Mouse (Mus musculus) liver, embryonic 14.5 days (tissue): ENCODE data around the gene Nisch. TPM values are rescaled to one million over a fixed set of nuclear protein-coding genes. Genes with fewer than 3 reads are reported as not detected.
A peak's percentile ranks its signal among the peaks of the same experiment; 100 is the strongest.

Experiments
- ATAC-seq: fragments of 200-750 bp; cut with Nextera tagmentation; 2 replicates; pipeline ENCODE4 v1.8.0; 2017; ENCODE audit warnings: moderate number of reproducible peaks, mild to moderate bottlenecking, moderate library complexity; ENCODE audit not compliant: insufficient read depth
- DNase-seq, 3 experiments: peaks; one replicate each; pipeline ENCODE4 v3.0.0-alpha.2; 2012 to 2013; ENCODE audit warnings: low read depth in 3 of 3, low spot score in 3 of 3
- H3K27ac ChIP-seq: fragments of 300-500 bp; sonication (generic); 2 replicates; pipeline ENCODE4 v1.5.1; 2014; ENCODE audit warnings: moderate library complexity, mild to moderate bottlenecking, control low read depth, inconsistent platforms
- H3K27me3 ChIP-seq: fragments of 300-500 bp; sonication (generic); 2 replicates; pipeline ENCODE4 v1.6.1; 2014; ENCODE audit warnings: mild to moderate bottlenecking, low read length, moderate library complexity; ENCODE audit not compliant: control insufficient read depth, insufficient read depth
- H3K36me3 ChIP-seq: fragments of 300-500 bp; sonication (generic); replicated peaks from 2 replicates; pipeline ENCODE4 v1.6.1; 2014; ENCODE audit warnings: low read depth; ENCODE audit not compliant: control insufficient read depth, insufficient read depth
- H3K4me1 ChIP-seq, 2 experiments: fragments of 200-500 bp in 1 of 2; fragments of 300-500 bp in 1 of 2; sonication (generic) in 1 of 2; replicated peaks; 2 replicates each; pipeline ENCODE4 v1.6.1; 2012 to 2014; ENCODE audit warnings: antibody characterized with exemption in 1 of 2, inconsistent platforms in 1 of 2, low read length in 1 of 2; ENCODE audit not compliant: control insufficient read depth in 2 of 2, insufficient read depth in 2 of 2
- H3K4me2 ChIP-seq: fragments of 300-500 bp; sonication (generic); 2 replicates; pipeline ENCODE4 v1.6.1; 2014; ENCODE audit warnings: low read depth, mild to moderate bottlenecking, control low read depth, moderate library complexity
- H3K4me3 ChIP-seq, 2 experiments: fragments of 200-500 bp in 1 of 2; fragments of 300-500 bp in 1 of 2; sonication (generic) in 1 of 2; 2 replicates each; pipeline ENCODE4 v1.5.1; 2012 to 2014; ENCODE audit warnings: low read depth in 2 of 2, low read length in 2 of 2, mild to moderate bottlenecking in 2 of 2, control low read depth in 1 of 2, inconsistent platforms in 1 of 2, moderate library complexity in 1 of 2; ENCODE audit not compliant: insufficient read depth in 1 of 2
- H3K9ac ChIP-seq: fragments of 300-500 bp; sonication (generic); replicated peaks from 2 replicates; pipeline ENCODE4 v1.6.1; 2014; ENCODE audit warnings: mild to moderate bottlenecking, control low read depth, moderate library complexity
- H3K9me3 ChIP-seq: fragments of 300-500 bp; sonication (generic); 2 replicates; pipeline ENCODE4 v1.6.1; 2016; ENCODE audit warnings: low read length, mixed read lengths; ENCODE audit not compliant: control insufficient read depth
- CTCF ChIP-seq: IDR thresholded peaks from 2 replicates; pipeline ENCODE4 v1.5.1; 2016; ENCODE audit warnings: antibody characterized with exemption, low read depth, control low read depth
- EP300 ChIP-seq: IDR thresholded peaks from 2 replicates; pipeline ENCODE4 v1.6.1; 2016; ENCODE audit warnings: antibody characterized with exemption, low read depth
- WGBS: fragments of 180-500 bp; shearing (Covaris S2); extraction: QIAGEN DNeasy Blood & Tissue Kit; methylation state at CpG from one replicate; pipeline ENCODE4 v1.1.7; 2014; ENCODE audit not compliant: insufficient replicate concordance; 5-methylcytosine and 5-hydroxymethylcytosine counted together
- polyA plus RNA-seq, 2 experiments: library from polyadenylated mRNA; depleted of rRNA in 1 of 2; stranded (reverse) in 1 of 2; unstranded in 1 of 2; fragments of >200 nt; fragmentation: Nextera tagmentation in 1 of 2; extraction: Ambion mirVana in 1 of 2; gene quantifications; 2 replicates each; pipeline versions ENCODE4 v1.2.1 to v1.2.3; 2012 to 2014

Nisch gene
- polyA plus RNA-seq, 2 experiments: 50.3 to 71.1 TPM

DNA sequence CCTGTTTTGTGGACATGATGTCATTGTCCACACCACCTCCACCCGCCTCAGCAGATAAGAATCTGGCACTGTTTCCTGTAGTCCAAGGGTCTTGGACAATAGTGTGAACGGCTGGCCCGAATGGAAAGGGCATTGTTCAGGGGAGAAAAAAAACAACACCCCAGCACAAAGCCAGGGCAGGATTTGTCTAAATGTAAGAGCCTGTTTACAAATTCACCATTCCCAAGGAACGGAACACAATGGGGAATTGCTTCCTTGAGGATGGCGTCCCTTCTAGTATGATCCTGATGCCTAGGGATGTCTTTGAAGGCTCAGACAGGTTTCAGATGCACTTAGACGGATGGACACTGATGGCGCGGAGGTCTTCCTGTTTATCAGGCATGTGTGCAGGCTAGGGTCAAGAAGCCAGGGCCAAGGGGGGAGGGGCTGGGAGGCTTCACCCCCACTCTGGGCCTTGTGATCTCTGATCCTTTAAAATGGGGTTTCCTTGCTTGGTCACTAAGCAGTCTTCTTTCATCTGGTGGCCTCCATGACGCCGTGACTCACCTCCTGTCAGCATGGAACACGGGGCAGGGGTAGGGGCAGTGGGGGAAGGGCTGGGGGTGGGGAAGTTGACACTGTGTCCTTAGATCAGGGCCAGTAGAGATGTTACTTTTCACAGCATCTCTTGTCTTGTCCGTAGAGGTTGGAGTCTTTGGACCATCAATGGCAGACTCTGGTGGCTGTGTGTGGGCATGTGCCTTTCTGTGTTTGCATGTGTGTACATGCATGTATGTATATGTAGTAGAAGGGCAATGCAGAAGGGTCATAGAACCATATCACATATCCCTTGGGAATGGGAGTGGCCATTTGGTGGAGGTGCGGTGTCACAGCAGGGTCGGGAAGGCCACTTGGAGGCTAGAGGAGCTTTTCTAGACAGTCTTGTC lies 16.6 kb upstream of the Nisch start:
- ATAC-seq (no peak), DNase-seq (no peak)
- no peaks in the 10 kb centered on the region; the same call in 1 of the 2 replicates for H3K27me3 ChIP-seq
- no peaks in the 10 kb centered on the region for H3K9me3 ChIP-seq
- no peak overlapping the region for H3K27ac ChIP-seq
- WGBS: 47% methylated on average over 14 of the region's 14 CpGs
- no peak overlapping the region for H3K9ac ChIP-seq
- H3K4me2 ChIP-seq: no peak overlapping the region
- H3K36me3 ChIP-seq: no peaks in the 10 kb centered on the region
- no peak overlapping the region for H3K4me3 ChIP-seq
- TF ChIP-seq CTCF (no peak), EP300 (no peak)
- peaks cover 0 to 5% of the 10 kb centered on the region in 2 experiments; a peak in 1 of 4 replicates for H3K4me1 ChIP-seq

DNA sequence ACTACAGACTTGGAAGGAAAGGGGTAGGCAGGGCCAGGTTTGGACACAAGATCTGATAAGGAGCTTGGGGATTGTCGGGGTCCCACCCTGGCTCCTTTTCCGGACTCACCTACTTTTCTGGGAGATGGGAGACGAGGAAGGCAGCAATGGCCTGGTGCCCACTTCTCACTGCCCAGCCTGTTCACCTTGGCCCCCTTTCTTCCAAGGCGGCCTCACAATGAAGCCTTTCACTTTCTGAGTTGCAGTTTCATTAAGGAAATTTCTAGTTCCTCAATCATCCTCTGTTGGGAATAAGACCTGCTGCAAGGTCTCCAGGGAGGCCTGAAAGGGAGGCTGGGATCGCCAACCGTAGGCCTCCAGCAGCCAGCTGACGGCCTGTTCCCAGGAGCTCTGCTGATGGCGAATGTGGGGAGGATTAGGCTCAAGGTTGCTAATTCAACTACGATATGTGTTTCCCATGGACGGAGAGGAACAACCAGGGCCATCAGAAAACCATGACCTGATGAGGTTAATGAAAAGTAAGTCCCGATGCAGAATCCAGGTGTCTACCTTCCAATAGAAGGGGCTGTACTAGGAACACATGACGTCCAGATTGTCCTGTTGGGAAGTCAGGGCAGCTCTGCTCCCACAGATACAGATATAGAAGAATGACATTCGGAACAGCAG lies 15.8 kb upstream of the Nisch start:
- Histone ChIP-seq H3K9me3 (no peaks in the 10 kb centered on the region), H3K27ac (no peak overlapping the region), H3K4me1 (peaks cover 0 to 7% of the 10 kb centered on the region in 2 experiments; a peak in 2 of 4 replicates), H3K27me3 (no peaks in the 10 kb centered on the region; the same call in 1 of the 2 replicates), H3K36me3 (no peaks in the 10 kb centered on the region), H3K9ac (no peak overlapping the region), H3K4me2 (no peak overlapping the region), H3K4me3 (no peak overlapping the region)
- ATAC-seq (no peak), DNase-seq (no peak)
- 51% methylated on average over 13 of the region's 13 CpGs for WGBS
- no peak for TF ChIP-seq CTCF

DNA sequence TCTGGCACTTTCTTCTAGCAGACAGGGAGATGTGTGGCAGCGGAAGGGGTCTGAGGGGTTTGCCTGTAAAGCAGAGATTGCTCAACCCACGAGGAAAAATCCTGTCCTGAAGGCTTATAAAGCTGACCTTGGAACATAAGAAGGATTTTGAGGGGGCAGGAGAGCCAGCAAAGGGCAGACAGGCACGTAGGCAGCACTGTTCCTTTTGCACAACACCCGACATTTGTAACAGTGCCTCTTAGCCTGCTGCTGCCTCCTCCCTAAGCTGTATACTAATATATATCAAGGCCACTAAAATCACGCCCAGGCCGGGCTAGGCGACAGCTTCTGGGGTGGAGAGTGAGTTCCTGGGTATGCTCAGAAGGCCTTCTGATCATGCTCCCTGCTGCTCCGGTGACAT lies 13.7 kb upstream of the Nisch start:
- no peak overlapping the region for H3K4me2 ChIP-seq
- peaks cover 0 to 7% of the 10 kb centered on the region in 2 experiments; a peak in 2 of 4 replicates for H3K4me1 ChIP-seq
- H3K36me3 ChIP-seq: no peaks in the 10 kb centered on the region
- H3K27ac ChIP-seq: no peak overlapping the region
- H3K27me3 ChIP-seq: no peaks in the 10 kb centered on the region; the same call in 1 of the 2 replicates
- H3K9me3 ChIP-seq: no peaks in the 10 kb centered on the region
- ATAC-seq (no peak), DNase-seq (no peak)
- H3K9ac ChIP-seq: no peak overlapping the region
- 0 out of 2 replicates have a peak, but pooled peaks have one; percentile 2 for TF ChIP-seq CTCF
- no peak for TF ChIP-seq EP300
- 52% methylated on average over 8 of the region's 8 CpGs for WGBS
- H3K4me3 ChIP-seq: no peak overlapping the region

DNA sequence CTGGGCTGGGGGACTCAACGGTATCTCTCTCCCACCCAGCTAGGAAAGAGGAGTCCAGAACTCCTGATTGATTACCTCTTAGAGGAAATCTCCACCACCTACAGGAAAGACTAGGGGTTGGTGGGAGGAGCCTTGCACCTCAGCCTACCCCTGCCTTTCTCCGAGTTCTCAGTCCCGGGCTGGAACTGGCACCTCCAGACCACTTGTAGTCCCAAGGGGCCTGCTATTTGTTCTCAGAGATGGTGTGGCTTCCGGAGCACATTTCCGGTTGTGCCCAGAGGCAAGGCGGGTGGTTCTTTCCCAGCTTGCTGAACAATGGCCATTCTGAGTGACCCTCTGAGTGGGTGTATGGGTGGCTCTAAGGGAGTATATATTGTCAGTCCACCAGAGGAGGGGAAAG lies 11.5 kb upstream of the Nisch start:
- Histone ChIP-seq H3K9me3 (no peaks in the 10 kb centered on the region), H3K36me3 (no peaks in the 10 kb centered on the region), H3K4me3 (no peak overlapping the region), H3K4me2 (no peak overlapping the region), H3K27ac (no peak overlapping the region), H3K27me3 (no peaks in the 10 kb centered on the region; the same call in 1 of the 2 replicates), H3K9ac (no peak overlapping the region), H3K4me1 (peaks cover 0 to 3% of the 10 kb centered on the region in 2 experiments; a peak in 2 of 4 replicates)
- no peak for TF ChIP-seq CTCF
- TF ChIP-seq EP300: no peak
- 33% methylated on average over 6 of the region's 6 CpGs for WGBS
- ATAC-seq: no peak
- DNase-seq: no peak

DNA sequence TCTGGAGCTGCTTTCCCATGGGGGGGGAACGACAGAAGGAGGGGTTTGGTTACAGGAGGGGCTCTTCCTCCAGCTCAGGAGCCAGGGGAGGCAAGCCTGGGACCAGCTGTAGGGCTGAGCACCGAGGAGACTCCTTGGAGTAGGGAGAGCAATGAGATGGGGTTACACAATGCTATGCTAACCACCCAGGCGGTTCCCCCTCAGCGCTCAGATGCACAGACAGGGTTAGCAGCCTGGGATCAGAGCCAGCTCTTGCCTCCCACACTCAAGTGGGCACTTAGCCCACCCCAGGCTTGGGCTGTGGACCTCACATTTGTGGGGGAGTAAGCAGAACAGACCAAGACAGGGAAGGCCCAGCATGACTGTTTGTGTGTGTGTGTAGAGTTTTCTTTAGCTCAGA lies 10.2 kb upstream of the Nisch start:
- Histone ChIP-seq H3K36me3 (no peaks in the 10 kb centered on the region), H3K27me3 (no peaks in the 10 kb centered on the region; the same call in 1 of the 2 replicates), H3K27ac (no peak overlapping the region), H3K4me1 (peaks cover 0 to 2% of the 10 kb centered on the region in 2 experiments; a peak in 1 of 4 replicates), H3K4me3 (no peak overlapping the region), H3K9me3 (no peaks in the 10 kb centered on the region), H3K9ac (no peak overlapping the region), H3K4me2 (no peak overlapping the region)
- DNase-seq: no peak
- TF ChIP-seq CTCF: no peak
- TF ChIP-seq EP300: no peak
- 68% methylated on average over 4 of the region's 4 CpGs for WGBS
- no peak for ATAC-seq
